Mouse (Mus musculus) hindbrain, embryonic 13.5 days (tissue): ENCODE results near the gene Syn1. TPM values are rescaled to one million over a fixed set of nuclear protein-coding genes. Genes with fewer than 3 reads are reported as not detected.

Source experiments
- ATAC-seq: fragments of 200-750 bp; cut with Nextera tagmentation; 2 replicates; pipeline ENCODE4 v1.8.0; 2017; ENCODE audit warnings: moderate TSS enrichment; ENCODE audit not compliant: low FRiP score
- H3K27ac ChIP-seq: fragments of 300-500 bp; sonication (generic); 2 replicates; pipeline ENCODE4 v1.5.1; 2015; ENCODE audit warnings: inconsistent platforms, mild to moderate bottlenecking, moderate library complexity
- H3K27me3 ChIP-seq: fragments of 300-500 bp; sonication (generic); 2 replicates; pipeline ENCODE4 v1.6.1; 2015; ENCODE audit warnings: mild to moderate bottlenecking, inconsistent platforms
- H3K36me3 ChIP-seq: fragments of 300-500 bp; sonication (generic); 2 replicates; pipeline ENCODE4 v1.6.1; 2015; ENCODE audit warnings: mild to moderate bottlenecking, inconsistent platforms
- H3K4me1 ChIP-seq: fragments of 300-500 bp; sonication (generic); replicated peaks from 2 replicates; pipeline ENCODE4 v1.6.1; 2015; ENCODE audit warnings: inconsistent platforms
- H3K4me2 ChIP-seq: fragments of 300-500 bp; sonication (generic); 2 replicates; pipeline ENCODE4 v1.6.1; 2015; ENCODE audit warnings: inconsistent platforms, mild to moderate bottlenecking, moderate library complexity
- H3K4me3 ChIP-seq: fragments of 300-500 bp; sonication (generic); 2 replicates; pipeline ENCODE4 v1.5.1; 2015; ENCODE audit warnings: mild to moderate bottlenecking, inconsistent platforms
- H3K9ac ChIP-seq: fragments of 300-500 bp; sonication (generic); 2 replicates; pipeline ENCODE4 v1.6.1; 2015; ENCODE audit warnings: mild to moderate bottlenecking, inconsistent platforms
- H3K9me3 ChIP-seq: fragments of 300-500 bp; sonication (generic); 2 replicates; pipeline ENCODE4 v1.6.1; 2016; ENCODE audit warnings: inconsistent platforms
- WGBS: fragments of 180-500 bp; shearing (Covaris S2); methylation state at CpG from one replicate; pipeline ENCODE4 v1.1.7; 2015; 5-methylcytosine and 5-hydroxymethylcytosine counted together
- polyA plus RNA-seq: library from polyadenylated mRNA; unstranded; fragments of >200 nt; fragmentation: Nextera tagmentation; extraction: Ambion mirVana; gene quantifications from 2 replicates; pipeline ENCODE4 v1.2.1, GENCODE M21; 2015

The Syn1 gene
- 39.9 and 41.3 TPM in 2 replicates for polyA plus RNA-seq

DNA sequence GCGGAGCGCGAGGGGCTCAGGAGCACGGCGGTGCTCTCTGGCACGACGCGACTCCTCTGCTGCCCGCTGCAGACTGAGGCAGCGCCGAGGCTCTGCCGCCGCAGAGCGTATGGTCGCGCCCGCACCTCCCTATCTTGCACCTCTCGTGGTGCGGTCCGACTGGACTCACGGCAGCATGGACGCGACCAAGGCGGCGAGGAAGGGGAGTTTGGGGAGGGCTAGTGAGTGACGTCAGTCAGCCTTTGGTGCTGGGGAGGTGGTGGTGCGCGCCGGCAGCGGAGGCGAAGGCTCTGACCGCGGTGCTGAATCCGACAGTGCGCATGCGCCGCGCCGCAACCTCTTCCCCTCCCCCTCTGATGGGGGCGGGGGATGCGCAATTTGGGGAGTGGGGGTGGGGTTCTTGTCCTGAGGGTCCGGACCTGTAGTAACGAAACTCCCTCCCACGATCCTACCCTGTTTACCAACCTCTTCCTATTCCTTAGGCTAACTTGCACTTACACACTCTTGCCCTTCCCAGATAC lies at the start of gene Syn1:
Gene Syn1 (minus strand): TSS at position 161 of the 521 bp plus-strand sequence.
- Histone ChIP-seq H3K27me3 (no peaks in the 10 kb centered on the region), H3K27ac (peak within 1 kb of the TSS; percentile 86), H3K4me2 (peak within 1 kb of the TSS; percentile 63), H3K4me1 (peaks cover 15% of the 10 kb centered on the region), H3K9ac (peak within 1 kb of the TSS; percentile 79), H3K9me3 (no peaks in the 10 kb centered on the region), H3K36me3 (peaks cover 3% of the 10 kb centered on the region; the same call in 1 of the 2 replicates), H3K4me3 (peak within 1 kb of the TSS; percentile 56)
- WGBS: 29% methylated on average over 33 of the region's 44 CpGs
- peak; percentile 96 for ATAC-seq

- H3K9me3 ChIP-seq: no peaks in the 10 kb centered on the region
- peak within 1 kb of the TSS; percentile 61; the same call in 1 of the 2 replicates for H3K9ac ChIP-seq
- peak; percentile 98 for ATAC-seq
- no peaks in the 10 kb centered on the region for H3K36me3 ChIP-seq
- 17% methylated on average over 57 of the region's 57 CpGs for WGBS
- H3K4me2 ChIP-seq: peak within 1 kb of the TSS; percentile 50
- no peaks in the 10 kb centered on the region for H3K27me3 ChIP-seq
- H3K27ac ChIP-seq: peak within 1 kb of the TSS; percentile 69
- H3K4me1 ChIP-seq: peaks cover 5% of the 10 kb centered on the region; the same call in 1 of the 2 replicates
- peak within 1 kb of the TSS; percentile 48 for H3K4me3 ChIP-seq
Measured at GRCm38 (mm10) chrX:20961477-20962378, 40.9 kb upstream of the Syn1 start, which contains the start of gene Uxt. TSS of gene Uxt (minus strand) at chrX:20962017.

DNA sequence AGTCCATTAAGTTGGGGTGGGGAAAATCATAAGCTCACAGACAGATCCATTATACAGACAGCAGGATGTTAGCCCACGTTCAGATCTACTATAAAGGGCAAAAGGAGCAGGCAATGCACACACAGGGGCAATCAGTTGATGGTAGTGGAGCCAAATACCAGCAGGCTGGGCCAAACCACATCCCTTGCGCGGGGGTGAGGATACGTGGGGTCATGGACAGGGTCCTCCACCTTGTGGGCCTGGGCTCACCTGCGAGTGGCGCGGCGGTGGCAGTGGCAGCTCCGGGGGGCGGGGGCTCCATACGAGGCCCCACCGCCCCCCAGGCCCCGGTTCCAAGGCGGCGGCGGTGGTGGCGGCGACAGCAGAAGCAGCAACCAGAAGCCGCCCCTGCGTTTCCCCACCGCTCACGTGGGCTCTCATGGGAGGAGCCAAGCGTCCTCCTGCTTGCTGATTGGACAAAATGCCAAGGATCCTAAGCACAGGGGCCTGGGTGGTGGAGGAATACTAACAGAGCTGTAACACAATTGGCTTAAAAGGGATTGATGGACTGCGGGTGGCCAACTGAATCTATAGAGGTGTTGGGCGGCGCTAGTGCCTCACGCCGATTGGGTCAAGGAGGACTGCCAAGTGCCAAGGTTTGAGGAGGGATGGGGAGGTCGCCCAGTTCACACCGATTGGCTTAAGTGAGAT lies 29.5 kb upstream of the Syn1 start, which contains the start of gene Elk1:
Gene Elk1 (minus strand): TSS at position 418 of the 690 bp plus-strand sequence.
- Histone ChIP-seq H3K27ac (peak within 1 kb of the TSS; percentile 87), H3K4me2 (peak within 1 kb of the TSS; percentile 59), H3K9ac (peak within 1 kb of the TSS; percentile 75), H3K36me3 (no peaks in the 10 kb centered on the region), H3K9me3 (no peaks in the 10 kb centered on the region), H3K27me3 (no peaks in the 10 kb centered on the region), H3K4me1 (peaks cover 18% of the 10 kb centered on the region; the same call in 1 of the 2 replicates), H3K4me3 (peak within 1 kb of the TSS; percentile 60)
- peak; percentile 98 for ATAC-seq
- 11% methylated on average over 29 of the region's 30 CpGs for WGBS

DNA sequence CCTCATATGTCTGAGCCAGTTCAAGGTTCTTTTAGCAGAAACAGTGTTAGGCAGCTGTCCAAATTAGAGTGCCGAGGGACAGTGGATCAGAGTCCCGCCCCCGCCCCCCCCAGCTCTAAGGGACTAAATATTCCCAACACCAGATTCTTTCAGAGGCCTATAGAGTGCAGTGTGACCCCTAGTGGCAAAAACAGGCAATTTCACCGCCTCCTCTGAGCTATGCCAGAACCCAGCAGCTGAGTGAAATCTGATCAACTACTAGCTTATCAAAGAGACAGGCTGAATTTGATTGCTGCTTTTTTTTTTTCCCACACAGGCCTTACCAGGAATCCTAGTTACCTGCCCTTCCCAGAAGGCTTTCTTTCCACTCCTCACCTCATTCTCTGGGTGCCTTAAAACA lies 25.3 kb upstream of the Syn1 start:
- ATAC-seq: no peak
- Histone ChIP-seq H3K9me3 (no peaks in the 10 kb centered on the region), H3K27me3 (no peaks in the 10 kb centered on the region), H3K27ac (no peak overlapping the region), H3K36me3 (no peaks in the 10 kb centered on the region), H3K4me1 (peaks cover 16% of the 10 kb centered on the region; the same call in 1 of the 2 replicates), H3K4me2 (no peak overlapping the region), H3K9ac (no peak overlapping the region), H3K4me3 (no peak overlapping the region)
- WGBS: 12% methylated on average over 4 of the region's 4 CpGs

DNA sequence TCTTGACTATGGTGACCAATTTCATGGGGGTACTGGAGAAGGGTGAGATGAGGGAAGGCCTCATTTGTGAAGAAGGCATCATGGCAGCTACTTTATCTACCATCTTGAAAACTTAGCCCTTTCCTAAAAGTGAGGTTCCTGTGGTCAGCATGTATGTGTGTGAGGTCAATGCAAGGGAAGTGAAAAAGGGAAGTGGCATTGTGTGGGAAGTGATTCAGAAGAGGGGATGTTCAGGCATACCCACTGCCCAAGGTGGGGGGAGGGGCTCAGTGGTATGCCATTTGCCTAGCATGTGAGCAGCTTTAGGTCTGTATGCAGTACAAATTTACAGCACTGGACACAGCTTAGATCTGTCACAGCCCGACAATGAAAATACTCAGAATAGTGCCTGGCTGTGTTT lies 11.2 kb upstream of the Syn1 start:
- H3K4me1 ChIP-seq: no peaks in the 10 kb centered on the region
- H3K4me3 ChIP-seq: no peak overlapping the region
- no peak overlapping the region for H3K27ac ChIP-seq
- no peaks in the 10 kb centered on the region for H3K9me3 ChIP-seq
- no peak for ATAC-seq
- peaks cover 52% of the 10 kb centered on the region for H3K36me3 ChIP-seq
- H3K4me2 ChIP-seq: no peak overlapping the region
- 89% methylated on average over 1 of the region's 1 CpGs for WGBS
- H3K27me3 ChIP-seq: no peaks in the 10 kb centered on the region
- no peak overlapping the region for H3K9ac ChIP-seq

DNA sequence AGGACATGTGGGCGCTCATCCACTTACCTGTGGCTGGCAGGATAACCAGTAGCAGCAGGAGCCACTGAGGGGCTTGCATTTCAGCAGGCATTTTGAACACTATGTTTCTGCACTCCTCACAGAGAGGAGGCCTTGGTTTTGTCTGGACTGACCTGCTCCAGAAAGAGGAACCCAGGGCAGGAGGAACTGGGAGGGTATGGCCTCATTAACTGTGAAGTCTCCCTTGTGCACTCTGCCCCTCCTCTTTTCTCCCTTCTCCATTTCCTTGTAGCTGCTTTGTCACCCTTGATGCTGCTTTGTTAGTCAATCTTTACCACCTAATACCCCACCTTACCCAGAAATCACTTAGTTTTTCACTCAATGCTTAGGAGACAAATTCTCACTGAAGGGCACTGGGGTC lies 10.6 kb upstream of the Syn1 start, which contains the start of gene Cfp:
Gene Cfp (minus strand): TSS at position 192 of the 400 bp plus-strand sequence.
- H3K36me3 ChIP-seq: peaks cover 52% of the 10 kb centered on the region
- 82% methylated on average over 1 of the region's 1 CpGs for WGBS
- H3K27me3 ChIP-seq: no peaks in the 10 kb centered on the region
- H3K27ac ChIP-seq: no peak within 1 kb of the TSS
- no peak for ATAC-seq
- no peaks in the 10 kb centered on the region for H3K9me3 ChIP-seq
- H3K4me3 ChIP-seq: no peak within 1 kb of the TSS
- H3K4me2 ChIP-seq: no peak within 1 kb of the TSS
- no peak within 1 kb of the TSS for H3K9ac ChIP-seq
- H3K4me1 ChIP-seq: no peaks in the 10 kb centered on the region

- ATAC-seq: no peak
Measured at GRCm38 (mm10) chrX:20929859-20930258, 9.1 kb upstream of the Syn1 start.

GRCm38 (mm10) chrX:20924976-20925375 lies 4.2 kb upstream of the Syn1 start:
- Histone ChIP-seq H3K36me3 (peaks cover 24% of the 10 kb centered on the region), H3K27me3 (no peaks in the 10 kb centered on the region), H3K4me3 (no peak overlapping the region), H3K9me3 (no peaks in the 10 kb centered on the region), H3K4me1 (no peaks in the 10 kb centered on the region), H3K27ac (no peak overlapping the region), H3K4me2 (no peak overlapping the region), H3K9ac (no peak overlapping the region)
- no peak for ATAC-seq

More at GRCm38 (mm10) chrX:20929859-20930258, 9.1 kb upstream of the Syn1 start:
- Histone ChIP-seq H3K27ac (no peak overlapping the region), H3K4me1 (no peaks in the 10 kb centered on the region), H3K9ac (no peak overlapping the region), H3K36me3 (peaks cover 42% of the 10 kb centered on the region), H3K9me3 (no peaks in the 10 kb centered on the region), H3K27me3 (no peaks in the 10 kb centered on the region), H3K4me2 (no peak overlapping the region), H3K4me3 (no peak overlapping the region)
- 86% methylated on average over 1 of the region's 1 CpGs for WGBS

- 83% methylated on average over 1 of the region's 1 CpGs for WGBS
- peaks cover 9% of the 10 kb centered on the region for H3K4me1 ChIP-seq
Measured at GRCm38 (mm10) chrX:20923506-20923905, 2.7 kb upstream of the Syn1 start.

DNA sequence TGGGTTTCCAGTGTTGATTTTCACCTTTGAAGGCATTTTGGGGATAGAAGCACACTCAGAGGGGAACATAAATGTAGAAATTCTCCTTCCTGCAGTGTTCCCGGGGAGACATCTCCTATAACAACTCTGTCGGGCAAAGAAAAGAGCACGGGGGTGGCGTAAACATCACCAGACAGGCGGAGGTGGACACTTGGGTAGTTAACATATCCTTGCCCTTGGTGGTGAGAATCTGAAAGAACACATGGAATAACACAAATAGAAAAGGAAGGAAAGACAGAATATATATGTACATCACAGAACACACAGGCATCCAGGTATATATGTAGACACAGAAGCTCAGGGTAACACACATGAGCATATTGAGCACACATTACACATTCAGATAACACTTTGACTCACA lies 562 bp upstream of the Syn1 start:
- Histone ChIP-seq H3K36me3 (peaks cover 3% of the 10 kb centered on the region; the same call in 1 of the 2 replicates), H3K27ac (peak overlapping the region; percentile 58; the same call in 1 of the 2 replicates), H3K27me3 (no peaks in the 10 kb centered on the region), H3K4me3 (peak overlapping the region; percentile 56), H3K4me1 (peaks cover 15% of the 10 kb centered on the region), H3K4me2 (peak overlapping the region; percentile 63), H3K9me3 (no peaks in the 10 kb centered on the region), H3K9ac (no peak overlapping the region)
- peak; percentile 29; the same call in 1 of the 2 replicates for ATAC-seq
- 42% methylated on average over 5 of the region's 5 CpGs for WGBS

More at GRCm38 (mm10) chrX:20923506-20923905, 2.7 kb upstream of the Syn1 start:
- Histone ChIP-seq H3K4me2 (no peak overlapping the region), H3K27ac (no peak overlapping the region), H3K36me3 (peaks cover 24% of the 10 kb centered on the region), H3K9me3 (no peaks in the 10 kb centered on the region), H3K9ac (no peak overlapping the region), H3K4me3 (no peak overlapping the region), H3K27me3 (no peaks in the 10 kb centered on the region)
- ATAC-seq: no peak

DNA sequence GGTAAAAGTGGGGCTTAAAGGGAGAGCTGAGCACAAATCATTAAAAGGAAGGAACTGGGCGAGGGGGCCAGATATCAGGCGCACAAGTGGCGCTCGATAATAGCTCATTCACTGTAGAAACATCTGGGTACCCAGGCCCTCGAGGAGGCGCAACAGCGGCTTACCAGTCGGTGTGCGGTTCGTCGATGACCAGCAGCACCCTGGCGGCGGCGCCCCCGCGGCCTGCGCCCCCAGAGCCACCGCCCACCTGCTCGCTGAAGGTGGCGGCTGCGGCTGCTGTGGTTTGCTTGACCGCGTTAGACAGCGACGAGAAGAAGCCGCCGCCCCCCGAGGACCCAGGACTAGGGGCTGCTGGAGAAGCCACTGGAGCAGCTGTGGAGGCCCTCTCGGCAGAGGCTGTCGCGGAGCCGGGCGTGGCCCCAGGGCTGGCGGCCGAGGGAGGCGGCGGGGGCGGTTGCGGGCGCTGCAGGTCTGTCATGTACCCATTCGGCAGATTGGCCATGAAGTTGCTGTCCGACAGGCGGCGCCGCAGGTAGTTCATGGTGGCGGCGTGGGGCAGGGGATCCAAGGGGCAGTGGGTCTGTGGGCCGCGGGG lies 458 bp downstream of the Syn1 start:
- WGBS: 20% methylated on average over 46 of the region's 49 CpGs
- H3K9ac ChIP-seq: peak overlapping the region; percentile 79
- peak overlapping the region; percentile 63 for H3K4me2 ChIP-seq
- no peaks in the 10 kb centered on the region for H3K27me3 ChIP-seq
- no peaks in the 10 kb centered on the region for H3K9me3 ChIP-seq
- peak overlapping the region; percentile 86 for H3K27ac ChIP-seq
- H3K4me1 ChIP-seq: peaks cover 15% of the 10 kb centered on the region
- ATAC-seq: peak; percentile 71
- peaks cover 6% of the 10 kb centered on the region for H3K36me3 ChIP-seq
- peak overlapping the region; percentile 56 for H3K4me3 ChIP-seq
